Mouse (Mus musculus): Measurements from ENCODE around the gene Smarcc1. TPM values are rescaled to one million over a fixed set of nuclear protein-coding genes. Genes with fewer than 3 reads are reported as not detected.

Smarcc1 gene
- polyA plus RNA-seq, 1 experiment from 2014 or later, result 69.3 TPM

DNA sequence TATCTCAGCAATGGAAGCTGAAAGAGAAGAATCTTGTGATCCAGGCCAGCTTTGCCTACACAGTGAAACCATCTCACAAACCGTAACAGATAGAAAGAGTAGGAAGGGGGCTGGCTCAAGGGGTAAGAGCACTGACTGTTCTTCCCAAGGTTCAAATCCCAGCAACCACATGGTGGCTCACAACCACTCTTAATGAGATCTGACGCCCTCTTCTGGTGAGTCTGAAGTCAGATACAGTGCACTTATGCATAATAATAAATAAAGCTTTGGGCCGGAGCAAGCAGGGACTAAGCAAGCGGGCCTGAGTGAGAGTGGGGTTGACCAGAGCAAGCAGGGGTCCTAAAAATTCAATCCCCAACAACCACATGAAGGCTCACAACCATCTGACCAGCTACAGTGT is 24.2 kb upstream of the Smarcc1 start:
- Histone ChIP-seq H3K9ac (ENCODE audit: low read depth, low read length) (no peak overlapping the region), H3K27me3 (replicated peaks; ENCODE audit: control insufficient read depth, insufficient read depth, low read length) (no peaks in the 10 kb centered on the region), H3K27ac (ENCODE audit: low read depth, low read length) (no peak overlapping the region), H3K9me3 (ENCODE audit: control insufficient read depth, low read length) (no peaks in the 10 kb centered on the region), H3K36me3 (ENCODE audit: control insufficient read depth, insufficient read depth, low read length) (peaks cover 66% of the 10 kb centered on the region), H3K4me2 (ENCODE audit: low read length) (no peak overlapping the region), H3K4me3 (ENCODE audit: low read length) (no peak overlapping the region), H3K4me1 (ENCODE audit: control insufficient read depth, insufficient read depth, low read depth, low read length) (no peaks in the 10 kb centered on the region)
- WGBS, result 81% methylated on average over 4 of the region's 4 CpGs
- ATAC-seq, result no peak

DNA sequence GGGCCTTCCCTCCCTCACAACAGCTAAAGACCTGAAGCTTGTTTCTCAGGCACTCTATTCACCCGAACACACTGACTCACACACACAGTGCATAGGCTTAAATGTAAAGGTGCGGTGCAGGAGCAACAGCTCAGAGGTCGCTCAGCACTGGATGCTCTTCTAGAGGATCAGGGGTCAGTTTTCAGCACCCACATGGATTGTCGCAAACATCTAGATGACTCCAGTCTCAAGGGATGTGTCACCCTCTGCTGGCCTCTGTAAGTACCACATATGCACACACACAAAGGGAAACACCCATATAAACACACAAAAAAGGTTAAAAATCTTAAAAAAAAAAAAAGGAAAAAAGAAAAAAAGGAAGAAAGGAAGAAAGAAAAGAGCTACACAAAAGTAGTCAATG is 22.7 kb upstream of the Smarcc1 start:
- Histone ChIP-seq H3K4me2 (ENCODE audit: low read length) (no peak overlapping the region), H3K36me3 (ENCODE audit: control insufficient read depth, insufficient read depth, low read length) (peaks cover 57% of the 10 kb centered on the region), H3K4me1 (ENCODE audit: control insufficient read depth, insufficient read depth, low read depth, low read length) (no peaks in the 10 kb centered on the region; the same call in 1 of the 2 replicates), H3K9me3 (ENCODE audit: control insufficient read depth, low read length) (no peaks in the 10 kb centered on the region), H3K27ac (ENCODE audit: low read depth, low read length) (no peak overlapping the region), H3K4me3 (ENCODE audit: low read length) (no peak overlapping the region), H3K27me3 (replicated peaks; ENCODE audit: control insufficient read depth, insufficient read depth, low read length) (no peaks in the 10 kb centered on the region), H3K9ac (ENCODE audit: low read depth, low read length) (no peak overlapping the region)
- no peak for ATAC-seq
- 96% methylated on average over 4 of the region's 4 CpGs for WGBS

DNA sequence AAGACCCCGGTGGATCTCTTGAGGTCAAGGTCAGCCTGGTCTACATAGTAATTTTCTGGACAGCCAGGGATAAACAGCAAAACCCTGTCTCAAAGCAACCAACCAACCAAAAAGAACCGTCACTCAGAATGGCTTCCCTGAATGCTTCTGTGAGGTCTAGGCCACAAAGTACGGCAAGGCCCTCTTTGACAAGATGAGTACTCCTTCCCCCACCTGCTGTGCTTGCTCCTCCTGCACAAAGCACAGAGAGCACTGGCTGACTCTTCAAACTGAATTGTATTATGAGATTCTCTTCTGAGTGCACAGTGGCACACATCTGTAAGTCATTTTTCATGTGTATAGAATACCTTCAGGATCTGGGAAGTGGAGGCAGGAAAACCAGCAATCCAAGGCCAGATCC is 19.7 kb upstream of the Smarcc1 start:
- Histone ChIP-seq H3K9me3 (ENCODE audit: control insufficient read depth, low read length) (no peaks in the 10 kb centered on the region), H3K36me3 (ENCODE audit: control insufficient read depth, insufficient read depth, low read length) (peaks cover 31% of the 10 kb centered on the region), H3K4me1 (ENCODE audit: control insufficient read depth, insufficient read depth, low read depth, low read length) (peaks cover 7% of the 10 kb centered on the region)

DNA sequence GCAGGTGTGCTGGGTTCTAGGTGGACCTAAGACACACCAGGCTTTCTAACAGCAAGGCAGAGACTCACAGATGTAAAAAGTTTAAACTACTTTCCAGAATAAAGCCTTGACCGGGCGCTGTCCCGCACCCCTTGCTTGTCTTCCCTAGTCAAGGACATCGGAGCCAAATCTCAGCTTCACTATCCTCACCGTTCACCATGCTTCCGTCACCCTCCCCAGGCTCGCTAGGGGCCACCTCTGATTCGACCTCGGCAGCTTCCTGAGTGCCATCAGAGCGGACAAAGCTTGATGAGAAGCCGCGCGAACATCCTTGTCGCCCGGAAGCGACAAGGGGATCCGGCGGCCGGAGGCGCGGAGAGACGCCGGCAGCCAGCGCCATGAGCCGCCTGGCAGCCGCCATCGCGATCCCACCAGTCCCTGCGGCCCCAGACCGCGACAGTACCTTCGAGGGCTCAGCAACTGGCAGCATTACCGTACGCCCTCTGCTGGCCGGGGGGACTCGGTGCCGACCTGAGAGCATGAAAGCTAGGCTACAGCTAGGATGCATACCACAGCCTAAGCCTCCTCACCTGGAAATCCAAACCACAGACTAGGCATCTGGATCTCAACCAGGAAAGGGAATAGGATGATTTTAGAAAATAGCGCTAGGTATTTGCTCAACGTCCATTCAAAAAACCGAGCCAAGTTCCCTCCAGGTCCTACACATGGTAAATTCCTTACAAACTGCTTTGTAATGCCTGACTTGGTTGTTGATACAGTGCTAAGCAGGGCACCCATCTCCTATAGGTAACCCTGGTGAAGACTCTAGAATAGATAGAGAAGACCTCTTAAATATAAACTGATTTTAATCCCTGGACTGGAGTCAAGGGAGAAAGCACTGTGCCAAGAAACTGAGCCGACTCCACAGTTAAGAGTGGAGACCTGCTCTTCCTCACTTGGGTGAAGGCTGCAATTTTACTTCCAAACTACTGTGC is 16.6 kb upstream of the Smarcc1 start:
- H3K4me2 ChIP-seq (ENCODE audit: low read length), result peak overlapping the region; percentile 74
- peaks cover 33% of the 10 kb centered on the region for H3K36me3 ChIP-seq (ENCODE audit: control insufficient read depth, insufficient read depth, low read length)
- peaks cover 7% of the 10 kb centered on the region for H3K4me1 ChIP-seq (ENCODE audit: control insufficient read depth, insufficient read depth, low read depth, low read length)
- peak; percentile 99 for ATAC-seq
- peak overlapping the region; percentile 5 for H3K27ac ChIP-seq (ENCODE audit: low read depth, low read length)
- H3K4me3 ChIP-seq (ENCODE audit: low read length), result peak overlapping the region; percentile 79
- no peaks in the 10 kb centered on the region for H3K9me3 ChIP-seq (ENCODE audit: control insufficient read depth, low read length)
- H3K9ac ChIP-seq (ENCODE audit: low read depth, low read length), result peak overlapping the region; percentile 71
- H3K27me3 ChIP-seq (replicated peaks; ENCODE audit: control insufficient read depth, insufficient read depth, low read length), result no peaks in the 10 kb centered on the region
- WGBS, result 3% methylated on average over 41 of the region's 41 CpGs

More for the DNA sequence above, 19.7 kb upstream of the Smarcc1 start:
- H3K9ac ChIP-seq (ENCODE audit: low read depth, low read length), result no peak overlapping the region
- no peak overlapping the region for H3K4me2 ChIP-seq (ENCODE audit: low read length)
- no peak for ATAC-seq
- H3K27me3 ChIP-seq (replicated peaks; ENCODE audit: control insufficient read depth, insufficient read depth, low read length), result no peaks in the 10 kb centered on the region
- no peak overlapping the region for H3K4me3 ChIP-seq (ENCODE audit: low read length)
- no peak overlapping the region for H3K27ac ChIP-seq (ENCODE audit: low read depth, low read length)
- 81% methylated on average over 3 of the region's 3 CpGs for WGBS

DNA sequence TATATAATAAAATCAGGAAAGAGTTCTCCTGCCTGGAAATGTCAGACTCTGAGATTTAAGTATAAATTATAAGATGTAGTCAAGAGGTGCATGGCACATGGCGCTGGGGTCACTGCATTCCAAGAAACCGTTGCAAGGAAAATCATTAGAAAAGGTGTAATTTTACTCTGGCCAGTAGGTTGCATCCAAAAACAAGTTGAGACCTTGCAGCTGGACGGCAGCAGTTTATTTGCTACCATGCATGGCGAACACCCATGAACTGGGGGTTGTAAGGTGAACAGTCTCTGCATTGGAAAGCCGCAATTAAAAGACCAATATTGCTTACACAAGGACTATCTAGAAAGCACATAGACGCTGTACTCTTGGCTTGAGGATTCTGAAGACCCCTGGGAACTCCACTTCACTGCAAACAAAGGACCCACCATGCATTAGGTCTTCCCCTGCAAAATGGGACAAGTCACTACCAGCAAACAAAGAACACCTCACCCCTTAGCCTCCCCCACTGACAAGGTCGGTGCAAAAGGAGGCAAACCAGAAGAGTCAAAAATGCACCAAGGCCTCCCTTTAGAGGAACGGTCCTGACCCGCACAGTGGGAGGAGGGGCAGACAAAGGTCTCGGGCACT is 1.0 kb upstream of the Smarcc1 start:
- WGBS, result 7% methylated on average over 10 of the region's 10 CpGs
- H3K9ac ChIP-seq (ENCODE audit: low read depth, low read length), result peak overlapping the region; percentile 93
- peaks cover 13% of the 10 kb centered on the region for H3K36me3 ChIP-seq (ENCODE audit: control insufficient read depth, insufficient read depth, low read length)
- H3K27me3 ChIP-seq (replicated peaks; ENCODE audit: control insufficient read depth, insufficient read depth, low read length), result no peaks in the 10 kb centered on the region
- no peaks in the 10 kb centered on the region for H3K9me3 ChIP-seq (ENCODE audit: control insufficient read depth, low read length)
- peak overlapping the region; percentile 79 for H3K4me3 ChIP-seq (ENCODE audit: low read length)
- peak overlapping the region; percentile 59 for H3K4me2 ChIP-seq (ENCODE audit: low read length)
- peak; percentile 61; the same call in 1 of the 2 replicates for ATAC-seq
- H3K27ac ChIP-seq (ENCODE audit: low read depth, low read length), result peak overlapping the region; percentile 96
- peaks cover 16% of the 10 kb centered on the region for H3K4me1 ChIP-seq (ENCODE audit: control insufficient read depth, insufficient read depth, low read depth, low read length)

DNA sequence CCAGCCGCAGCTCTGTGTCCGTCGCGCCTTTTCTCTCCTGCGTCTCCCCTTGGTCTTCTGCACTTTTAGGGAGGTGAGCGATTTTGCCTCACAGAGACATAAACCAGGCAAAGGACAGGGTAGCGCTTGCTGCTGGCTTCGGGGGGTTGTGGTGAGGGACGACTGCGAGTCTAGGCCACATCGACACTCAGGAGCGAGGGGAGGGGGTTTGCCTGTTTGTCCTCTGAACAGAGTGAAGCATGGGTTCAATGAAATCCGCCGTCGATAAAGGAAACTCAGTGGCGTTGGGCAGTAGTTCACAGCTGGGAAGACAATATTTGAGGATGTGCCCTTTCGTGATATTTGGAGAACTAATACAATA is 251 bp downstream of the Smarcc1 start, which contains the start of gene Dhx30:
Gene Dhx30, minus strand, starts transcription at position 52 of the 361 bp plus-strand sequence.
- H3K4me3 ChIP-seq (ENCODE audit: low read length), result peak within 1 kb of the TSS; percentile 79
- H3K36me3 ChIP-seq (ENCODE audit: control insufficient read depth, insufficient read depth, low read length), result peaks cover 6% of the 10 kb centered on the region
- peaks cover 16% of the 10 kb centered on the region for H3K4me1 ChIP-seq (ENCODE audit: control insufficient read depth, insufficient read depth, low read depth, low read length)
- H3K9ac ChIP-seq (ENCODE audit: low read depth, low read length), result peak within 1 kb of the TSS; percentile 93
- H3K27me3 ChIP-seq (replicated peaks; ENCODE audit: control insufficient read depth, insufficient read depth, low read length), result no peaks in the 10 kb centered on the region
- H3K4me2 ChIP-seq (ENCODE audit: low read length), result peak within 1 kb of the TSS; percentile 80
- ATAC-seq, result peak; percentile 44
- H3K9me3 ChIP-seq (ENCODE audit: control insufficient read depth, low read length), result no peaks in the 10 kb centered on the region
- WGBS, result 1% methylated on average over 17 of the region's 17 CpGs
- peak within 1 kb of the TSS; percentile 96 for H3K27ac ChIP-seq (ENCODE audit: low read depth, low read length)

DNA sequence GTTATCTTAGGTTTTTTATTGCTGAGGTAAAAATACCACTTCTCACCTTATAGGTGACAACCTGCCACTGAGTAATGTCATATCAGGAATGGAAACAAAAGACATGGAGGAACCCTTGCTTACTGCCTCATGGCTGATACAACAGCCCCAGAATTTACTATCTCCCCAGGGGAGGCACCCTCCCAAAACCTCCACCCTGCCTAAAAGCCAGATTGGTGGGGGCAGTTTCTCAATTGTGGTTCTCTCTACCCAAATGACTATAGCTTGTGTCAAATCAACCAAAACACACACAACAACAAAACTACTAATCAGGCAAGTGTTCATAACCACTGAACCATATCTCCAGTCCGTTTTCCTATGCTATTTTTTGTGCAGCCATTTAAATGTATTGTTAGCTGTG is 741 bp downstream of the Smarcc1 start:
- Histone ChIP-seq H3K4me1 (ENCODE audit: control insufficient read depth, insufficient read depth, low read depth, low read length) (peaks cover 16% of the 10 kb centered on the region), H3K9me3 (ENCODE audit: control insufficient read depth, low read length) (no peaks in the 10 kb centered on the region), H3K9ac (ENCODE audit: low read depth, low read length) (peak overlapping the region; percentile 93), H3K4me3 (ENCODE audit: low read length) (peak overlapping the region; percentile 79), H3K4me2 (ENCODE audit: low read length) (peak overlapping the region; percentile 80), H3K36me3 (ENCODE audit: control insufficient read depth, insufficient read depth, low read length) (peaks cover 1% of the 10 kb centered on the region), H3K27ac (ENCODE audit: low read depth, low read length) (peak overlapping the region; percentile 96; the same call in 1 of the 2 replicates), H3K27me3 (replicated peaks; ENCODE audit: control insufficient read depth, insufficient read depth, low read length) (no peaks in the 10 kb centered on the region)
- WGBS, result 42% methylated on average over 1 of the region's 1 CpGs
- no peak for ATAC-seq

DNA sequence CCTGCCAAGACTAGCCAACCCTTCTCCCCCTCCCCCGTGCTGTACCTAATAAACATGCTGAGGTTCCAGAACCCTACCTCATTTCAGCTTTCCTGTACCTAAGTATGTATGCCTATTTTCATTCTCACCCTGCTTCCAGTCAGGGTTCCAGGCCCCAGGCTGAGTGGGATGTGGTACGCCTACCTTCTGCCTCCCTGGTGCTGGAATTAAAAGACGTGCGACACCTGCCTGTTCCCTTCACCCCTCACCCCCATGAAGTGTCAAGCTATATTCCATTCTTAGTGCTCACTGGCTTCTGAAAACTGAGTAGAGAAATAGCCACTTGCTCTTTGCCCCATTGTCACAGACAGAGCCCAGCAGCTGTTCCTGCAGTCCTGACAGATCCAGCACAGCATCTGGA is 3.9 kb downstream of the Smarcc1 start:
- H3K9me3 ChIP-seq (ENCODE audit: control insufficient read depth, low read length), result no peaks in the 10 kb centered on the region
- H3K9ac ChIP-seq (ENCODE audit: low read depth, low read length), result no peak overlapping the region
- H3K4me2 ChIP-seq (ENCODE audit: low read length), result no peak overlapping the region
- H3K36me3 ChIP-seq (ENCODE audit: control insufficient read depth, insufficient read depth, low read length), result no peaks in the 10 kb centered on the region
- peaks cover 9% of the 10 kb centered on the region for H3K4me1 ChIP-seq (ENCODE audit: control insufficient read depth, insufficient read depth, low read depth, low read length)
- no peak for ATAC-seq
- no peak overlapping the region for H3K27ac ChIP-seq (ENCODE audit: low read depth, low read length)
- H3K27me3 ChIP-seq (replicated peaks; ENCODE audit: control insufficient read depth, insufficient read depth, low read length), result no peaks in the 10 kb centered on the region
- no peak overlapping the region for H3K4me3 ChIP-seq (ENCODE audit: low read length)
- WGBS, result 74% methylated on average over 4 of the region's 4 CpGs

DNA sequence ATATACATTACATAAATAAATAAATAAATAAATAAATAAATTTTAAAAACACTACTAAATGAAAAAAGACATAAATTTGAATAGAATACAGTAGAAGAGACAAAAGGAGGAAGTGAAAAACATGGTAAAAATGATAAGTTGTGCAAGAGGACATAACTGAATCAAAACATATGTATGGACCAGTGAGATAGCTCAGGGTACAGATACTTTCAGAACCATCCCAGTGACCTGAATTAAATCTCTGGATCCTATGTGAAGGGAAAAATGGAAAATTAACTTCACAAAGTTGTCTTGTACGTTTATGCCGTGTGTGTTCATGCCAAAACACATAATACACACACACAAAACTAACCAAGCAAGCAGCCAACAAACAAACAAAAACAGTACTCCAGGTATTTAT is 5.8 kb downstream of the Smarcc1 start:
- ATAC-seq, result no peak
- Histone ChIP-seq H3K9me3 (ENCODE audit: control insufficient read depth, low read length) (no peaks in the 10 kb centered on the region), H3K4me2 (ENCODE audit: low read length) (no peak overlapping the region), H3K4me1 (ENCODE audit: control insufficient read depth, insufficient read depth, low read depth, low read length) (peaks cover 5% of the 10 kb centered on the region), H3K36me3 (ENCODE audit: control insufficient read depth, insufficient read depth, low read length) (no peaks in the 10 kb centered on the region), H3K27ac (ENCODE audit: low read depth, low read length) (no peak overlapping the region), H3K9ac (ENCODE audit: low read depth, low read length) (no peak overlapping the region), H3K27me3 (replicated peaks; ENCODE audit: control insufficient read depth, insufficient read depth, low read length) (no peaks in the 10 kb centered on the region), H3K4me3 (ENCODE audit: low read length) (no peak overlapping the region)
- 90% methylated on average over 2 of the region's 2 CpGs for WGBS

All from hindbrain, embryonic 16.5 days (tissue).